Mouse (Mus musculus) embryonic facial prominence, embryonic 10.5 days (tissue): Measurements from ENCODE around the gene Fbxl15. TPM values are rescaled to one million over a fixed set of nuclear protein-coding genes. Genes with fewer than 3 reads are reported as not detected.

ENCODE experiments used
- DNase-seq: peaks from one replicate; pipeline ENCODE4 v3.0.0-alpha.2; 2017; ENCODE audit warnings: low spot score
- H3K27ac ChIP-seq: fragments of 300-500 bp; sonication (generic); replicated peaks from 2 replicates; pipeline ENCODE4 v1.5.1; 2016; ENCODE audit warnings: mild to moderate bottlenecking
- H3K27me3 ChIP-seq: fragments of 300-500 bp; sonication (generic); replicated peaks from 2 replicates; pipeline ENCODE4 v1.6.1; 2016; ENCODE audit warnings: low read depth, mild to moderate bottlenecking; ENCODE audit not compliant: poor library complexity, severe bottlenecking
- H3K36me3 ChIP-seq: fragments of 300-500 bp; sonication (generic); replicated peaks from 2 replicates; pipeline ENCODE4 v1.6.1; 2016; ENCODE audit warnings: mild to moderate bottlenecking, moderate library complexity
- H3K4me1 ChIP-seq: fragments of 300-500 bp; sonication (generic); 2 replicates; pipeline ENCODE4 v1.6.1; 2016
- H3K4me3 ChIP-seq: fragments of 300-500 bp; sonication (generic); 2 replicates; pipeline ENCODE4 v1.5.1; 2016; ENCODE audit warnings: mild to moderate bottlenecking, moderate library complexity
- H3K9me3 ChIP-seq: fragments of 300-500 bp; sonication (generic); 2 replicates; pipeline ENCODE4 v1.6.1; 2016; ENCODE audit warnings: mild to moderate bottlenecking
- WGBS: fragments of 180-500 bp; shearing (Covaris S2); methylation state at CpG from one replicate; pipeline ENCODE4 v1.1.7; 2016; 5-methylcytosine and 5-hydroxymethylcytosine counted together
- polyA plus RNA-seq: library from polyadenylated mRNA; unstranded; fragments of >200 nt; fragmentation: Nextera tagmentation; extraction: Ambion mirVana; gene quantifications from 2 replicates; pipeline ENCODE4 v1.2.1, GENCODE M21; 2016

Fbxl15 gene
- polyA plus RNA-seq, 1 experiment from 2014 or later: 17.1 TPM

DNA sequence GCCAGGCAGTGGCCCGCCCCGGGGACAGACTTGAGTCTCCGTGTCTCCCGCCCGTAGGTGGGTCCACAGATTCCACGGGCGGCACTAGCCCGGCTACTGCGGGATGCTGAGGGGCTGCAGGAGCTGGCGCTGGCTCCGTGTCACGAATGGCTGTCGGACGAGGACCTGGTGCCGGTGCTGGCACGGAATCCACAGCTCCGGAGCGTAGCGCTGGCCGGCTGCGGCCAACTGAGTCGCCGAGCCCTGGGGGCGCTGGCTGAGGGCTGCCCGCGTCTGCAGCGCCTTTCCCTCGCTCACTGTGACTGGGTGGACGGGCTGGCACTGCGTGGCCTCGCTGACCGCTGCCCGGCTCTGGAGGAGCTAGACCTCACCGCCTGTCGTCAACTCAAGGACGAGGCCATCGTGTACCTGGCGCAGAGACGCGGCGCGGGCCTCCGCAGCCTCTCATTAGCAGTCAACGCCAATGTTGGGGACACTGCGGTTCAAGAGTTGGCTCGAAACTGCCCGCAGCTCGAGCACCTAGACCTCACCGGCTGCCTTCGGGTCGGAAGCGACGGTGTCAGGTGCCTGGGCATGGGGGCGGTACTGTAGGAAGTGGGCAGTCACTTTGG lies 1.2 kb downstream of the Fbxl15 start:
- WGBS: 2% methylated on average over 54 of the region's 54 CpGs
- Histone ChIP-seq H3K4me1 (peaks cover 54% of the 10 kb centered on the region), H3K9me3 (no peaks in the 10 kb centered on the region), H3K27ac (peak overlapping the region; percentile 89), H3K27me3 (peaks cover 64% of the 10 kb centered on the region), H3K4me3 (peak overlapping the region; percentile 76), H3K36me3 (peaks cover 30% of the 10 kb centered on the region)
- no peak for DNase-seq

DNA sequence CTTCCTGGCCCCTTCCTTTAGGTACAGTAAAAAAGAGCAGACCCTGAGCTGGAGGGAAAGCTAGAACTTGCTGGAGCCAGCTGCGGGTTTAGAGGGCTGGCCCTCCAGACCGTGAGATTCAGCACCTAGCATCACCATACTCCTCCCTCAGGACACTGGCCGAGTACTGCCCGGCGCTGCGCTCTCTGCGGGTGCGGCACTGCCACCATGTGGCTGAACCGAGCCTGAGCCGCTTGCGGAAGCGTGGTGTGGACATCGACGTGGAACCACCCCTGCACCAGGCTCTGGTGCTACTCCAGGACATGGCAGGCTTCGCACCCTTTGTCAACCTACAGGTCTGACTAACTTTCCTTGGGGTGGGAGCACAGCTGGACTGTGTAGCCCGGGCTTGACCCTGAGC lies 2.0 kb downstream of the Fbxl15 start:
- peaks cover 56% of the 10 kb centered on the region for H3K27me3 ChIP-seq
- H3K4me3 ChIP-seq: peak overlapping the region; percentile 76; the same call in 1 of the 2 replicates
- H3K9me3 ChIP-seq: no peaks in the 10 kb centered on the region
- H3K4me1 ChIP-seq: peaks cover 54% of the 10 kb centered on the region
- H3K36me3 ChIP-seq: peaks cover 30% of the 10 kb centered on the region
- DNase-seq: peak; percentile 86
- 0 out of 2 replicates have a peak overlapping the region, but pooled peaks have one; percentile 4 for H3K27ac ChIP-seq
- WGBS: 7% methylated on average over 16 of the region's 16 CpGs

DNA sequence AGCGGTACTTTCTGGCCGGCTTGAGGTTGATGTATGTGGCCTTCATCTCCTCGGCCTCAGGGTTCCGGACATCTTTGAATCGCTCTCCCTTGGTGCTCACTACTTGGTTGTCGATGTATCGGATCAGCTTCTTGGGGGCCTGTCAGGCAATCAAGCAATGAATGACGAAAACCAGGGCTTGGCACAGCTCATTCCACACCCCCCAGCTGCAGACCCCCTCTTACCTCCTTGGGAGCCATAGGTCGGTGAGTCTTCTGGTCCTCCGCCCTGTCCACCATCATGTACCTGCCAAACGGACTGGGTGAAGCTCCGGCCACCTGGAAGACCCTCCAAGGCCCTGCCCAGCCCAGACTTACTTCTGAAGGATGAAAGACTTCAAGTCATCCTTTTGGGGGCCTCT lies 2.7 kb downstream of the Fbxl15 start:
- Histone ChIP-seq H3K36me3 (peaks cover 34% of the 10 kb centered on the region), H3K27me3 (peaks cover 49% of the 10 kb centered on the region), H3K9me3 (no peaks in the 10 kb centered on the region), H3K4me3 (no peak overlapping the region), H3K4me1 (peaks cover 54% of the 10 kb centered on the region), H3K27ac (no peak overlapping the region)
- no peak for DNase-seq
- 96% methylated on average over 12 of the region's 12 CpGs for WGBS

DNA sequence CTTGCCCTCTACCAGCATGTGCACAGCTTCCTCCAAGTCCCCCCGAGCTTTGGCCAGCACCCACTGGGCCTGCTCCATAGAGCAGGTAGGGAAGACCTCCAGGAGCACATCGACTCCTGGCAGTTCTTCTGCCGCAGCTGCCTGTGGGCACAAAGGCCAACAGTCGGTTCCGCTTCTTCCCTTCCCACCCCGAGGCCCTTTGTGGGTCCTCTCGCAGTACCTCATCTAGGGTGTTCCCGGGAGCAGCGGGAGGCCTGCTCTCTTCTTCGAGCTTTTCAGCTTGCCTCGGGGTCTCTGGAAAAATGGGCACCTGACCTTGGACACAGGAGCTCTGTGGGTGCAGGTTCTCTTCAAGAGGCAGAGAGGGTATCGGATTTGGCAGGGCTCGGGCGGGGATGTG lies 3.3 kb downstream of the Fbxl15 start:
- Histone ChIP-seq H3K27ac (no peak overlapping the region), H3K36me3 (peaks cover 38% of the 10 kb centered on the region), H3K4me1 (peaks cover 50% of the 10 kb centered on the region), H3K9me3 (no peaks in the 10 kb centered on the region), H3K27me3 (peaks cover 43% of the 10 kb centered on the region), H3K4me3 (0 out of 2 replicates have a peak overlapping the region, but pooled peaks have one; percentile 1)
- 90% methylated on average over 14 of the region's 14 CpGs for WGBS
- no peak for DNase-seq

DNA sequence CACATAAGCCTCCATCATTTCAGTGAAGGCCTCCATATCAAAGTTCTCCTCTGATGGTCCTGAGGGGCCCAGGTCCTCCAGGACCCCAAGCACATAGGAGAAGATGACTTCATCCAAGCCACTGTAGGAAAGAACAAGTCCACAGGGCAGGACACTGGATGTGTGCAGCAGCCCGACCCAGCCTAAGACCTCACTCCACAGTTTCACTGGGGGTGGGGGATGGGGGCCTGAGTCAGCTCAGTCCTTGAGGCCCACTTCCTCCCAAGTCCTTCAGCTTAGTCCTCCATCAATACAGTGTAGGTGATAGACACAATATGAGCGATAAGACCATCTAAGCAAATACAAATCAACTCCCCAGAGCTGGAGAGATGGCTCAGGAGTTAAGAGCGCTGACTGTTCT lies 4.0 kb downstream of the Fbxl15 start:
- peaks cover 44% of the 10 kb centered on the region for H3K4me1 ChIP-seq
- no peak for DNase-seq
- peaks cover 36% of the 10 kb centered on the region for H3K27me3 ChIP-seq
- H3K4me3 ChIP-seq: 0 out of 2 replicates have a peak overlapping the region, but pooled peaks have one; percentile 1
- peaks cover 38% of the 10 kb centered on the region for H3K36me3 ChIP-seq
- no peaks in the 10 kb centered on the region for H3K9me3 ChIP-seq
- WGBS: 79% methylated on average over 3 of the region's 3 CpGs
- no peak overlapping the region for H3K27ac ChIP-seq

DNA sequence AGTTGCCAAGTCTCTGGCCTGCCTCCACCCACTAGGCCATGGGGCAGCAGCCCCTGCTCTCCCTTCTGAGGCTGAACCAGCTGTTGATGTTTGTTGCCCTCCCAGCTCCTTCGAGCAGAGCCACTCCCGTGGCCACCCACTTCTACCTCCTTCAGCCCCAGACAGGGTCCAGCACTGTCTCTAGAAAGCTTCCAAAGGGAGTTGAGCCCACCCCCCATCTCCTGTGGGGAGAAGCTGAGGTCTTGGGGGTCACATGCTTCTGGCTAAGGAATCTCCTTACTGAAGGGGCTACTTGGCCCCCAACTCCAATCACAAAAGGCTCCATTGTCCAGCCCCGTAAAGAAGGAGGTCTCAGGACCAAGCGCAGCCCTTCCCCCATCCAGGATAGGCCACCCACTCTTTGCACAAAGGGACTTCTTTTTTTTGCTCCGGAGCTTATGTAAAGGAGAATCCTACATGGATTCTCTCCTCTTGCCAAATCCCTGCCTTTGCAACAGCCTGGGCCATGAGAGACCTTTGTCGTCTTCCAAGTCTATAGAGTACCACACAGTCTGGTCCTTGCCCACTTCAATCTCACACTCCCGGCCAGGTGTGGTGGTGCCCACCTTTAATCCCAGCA lies 4.8 kb downstream of the Fbxl15 start:
- H3K4me3 ChIP-seq: peak overlapping the region; percentile 28; the same call in 1 of the 2 replicates
- peaks cover 43% of the 10 kb centered on the region for H3K4me1 ChIP-seq
- no peak for DNase-seq
- 30% methylated on average over 7 of the region's 7 CpGs for WGBS
- peak overlapping the region; percentile 70 for H3K27ac ChIP-seq
- H3K9me3 ChIP-seq: no peaks in the 10 kb centered on the region
- peaks cover 38% of the 10 kb centered on the region for H3K36me3 ChIP-seq
- H3K27me3 ChIP-seq: peaks cover 28% of the 10 kb centered on the region

DNA sequence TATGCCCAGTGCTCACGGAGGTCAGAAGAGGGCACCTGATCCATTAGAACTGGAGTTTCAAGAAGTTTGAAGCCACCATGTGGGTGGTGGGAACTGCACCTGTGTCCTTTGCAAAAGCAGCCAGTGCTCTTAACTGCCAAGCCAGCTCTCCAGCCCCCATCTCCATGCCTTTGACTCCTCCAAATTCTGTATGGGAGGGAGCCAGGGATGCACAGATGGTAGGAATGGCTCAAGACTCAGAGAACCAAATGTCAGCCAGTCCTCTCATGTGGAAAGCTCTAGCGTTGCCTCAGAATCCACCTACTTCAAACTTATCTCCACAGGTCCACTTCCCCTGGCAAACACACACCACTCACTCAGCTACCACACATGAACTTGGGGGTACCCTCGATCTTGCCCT lies 5.9 kb downstream of the Fbxl15 start:
- H3K4me1 ChIP-seq: peaks cover 40% of the 10 kb centered on the region
- no peak overlapping the region for H3K27ac ChIP-seq
- DNase-seq: no peak
- peaks cover 38% of the 10 kb centered on the region for H3K36me3 ChIP-seq
- no peaks in the 10 kb centered on the region for H3K9me3 ChIP-seq
- H3K27me3 ChIP-seq: peaks cover 28% of the 10 kb centered on the region
- WGBS: 94% methylated on average over 3 of the region's 3 CpGs
- H3K4me3 ChIP-seq: no peak overlapping the region

DNA sequence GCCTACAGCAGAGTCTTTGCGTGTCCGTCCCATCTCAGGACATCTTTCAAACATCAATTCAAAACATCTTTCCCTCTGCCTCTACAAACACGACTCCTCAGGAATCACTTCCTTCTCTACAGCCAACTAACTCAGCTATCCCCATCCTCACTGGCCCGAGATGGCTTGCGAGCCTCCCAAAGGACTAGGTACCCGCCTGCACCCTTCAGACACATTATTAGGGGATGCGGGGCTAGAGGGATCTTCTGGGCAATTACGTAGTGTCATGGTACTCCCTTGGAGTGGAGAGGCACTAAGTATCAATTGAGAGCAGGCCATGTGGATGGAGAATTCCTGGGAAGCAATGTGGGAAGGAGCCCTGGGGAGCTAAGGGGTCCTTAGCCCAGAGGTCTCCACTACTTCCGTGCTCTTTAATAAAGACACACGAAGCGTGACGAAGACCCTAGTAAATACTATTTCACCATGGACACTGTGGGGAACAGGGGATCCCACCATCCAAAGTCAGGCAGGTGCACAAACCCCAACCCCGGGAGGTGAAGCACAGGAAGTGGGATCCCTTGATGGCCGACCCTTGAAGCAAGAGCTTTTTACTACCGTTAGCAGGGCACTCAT lies 9.8 kb downstream of the Fbxl15 start:
- 40% methylated on average over 15 of the region's 15 CpGs for WGBS
- Histone ChIP-seq H3K4me3 (peak overlapping the region; percentile 81), H3K4me1 (peaks cover 31% of the 10 kb centered on the region), H3K27me3 (peaks cover 7% of the 10 kb centered on the region; the same call in 1 of the 2 replicates), H3K9me3 (no peaks in the 10 kb centered on the region), H3K36me3 (peaks cover 9% of the 10 kb centered on the region; the same call in 1 of the 2 replicates), H3K27ac (peak overlapping the region; percentile 93)
- no peak for DNase-seq

DNA sequence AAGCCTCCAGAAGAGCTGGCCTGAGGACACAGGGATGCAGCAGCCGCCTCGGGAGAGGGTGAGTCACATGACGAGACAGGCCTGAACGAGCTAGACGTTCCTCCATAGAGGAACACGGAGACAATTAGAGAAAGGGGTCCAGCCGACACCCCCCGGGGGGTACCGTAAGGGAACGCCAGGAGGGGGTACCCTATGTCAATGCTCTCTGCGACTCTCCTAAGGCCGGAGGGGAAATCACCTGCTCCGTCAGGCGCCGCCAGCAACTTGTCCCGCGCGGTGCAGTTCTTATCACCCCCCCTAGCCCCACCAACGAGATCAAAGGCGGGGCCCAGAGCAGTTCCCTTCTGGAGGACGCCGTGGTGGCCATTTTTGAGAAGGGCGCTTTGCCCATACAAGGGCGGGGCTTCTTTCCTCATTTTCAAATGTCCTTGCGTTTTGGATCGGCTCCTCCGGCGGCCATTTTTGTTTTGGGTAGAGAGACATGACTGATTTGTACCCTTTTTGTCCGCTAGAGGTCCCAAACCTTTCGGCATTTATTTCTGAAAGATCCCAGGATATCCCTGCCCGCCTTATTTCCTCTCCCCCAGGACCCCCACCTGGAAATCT lies 10.4 kb downstream of the Fbxl15 start, which contains the start of gene Cuedc2:
TSS of gene Cuedc2 (minus strand) at position 372 of the 606 bp plus-strand sequence.
- H3K27me3 ChIP-seq: peaks cover 7% of the 10 kb centered on the region; the same call in 1 of the 2 replicates
- H3K4me3 ChIP-seq: peak within 1 kb of the TSS; percentile 81
- peaks cover 27% of the 10 kb centered on the region for H3K4me1 ChIP-seq
- H3K27ac ChIP-seq: peak within 1 kb of the TSS; percentile 93
- H3K9me3 ChIP-seq: no peaks in the 10 kb centered on the region
- peaks cover 9% of the 10 kb centered on the region; the same call in 1 of the 2 replicates for H3K36me3 ChIP-seq
- under 1% methylated on average over 31 of the region's 31 CpGs for WGBS
- peak; percentile 95 for DNase-seq

DNA sequence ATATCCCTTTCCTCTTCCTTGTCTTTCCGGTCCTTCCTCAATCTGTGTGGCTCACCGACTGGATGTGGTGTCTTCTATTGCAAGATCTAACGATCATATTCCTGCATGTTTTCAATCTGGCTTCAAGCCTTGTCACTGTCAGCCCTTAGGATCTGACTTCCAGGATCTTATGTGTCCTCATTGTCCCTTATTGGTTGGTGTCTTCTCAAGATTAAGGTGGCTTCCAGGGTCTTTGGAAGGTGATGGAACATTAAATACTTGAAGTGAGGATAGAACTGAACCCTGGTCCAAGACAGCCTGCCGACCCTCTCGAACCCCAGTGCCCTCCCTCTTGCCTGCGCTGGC lies 10.9 kb downstream of the Fbxl15 start:
- H3K36me3 ChIP-seq: peaks cover 9% of the 10 kb centered on the region; the same call in 1 of the 2 replicates
- H3K4me3 ChIP-seq: peak overlapping the region; percentile 81
- no peak for DNase-seq
- peaks cover 27% of the 10 kb centered on the region for H3K4me1 ChIP-seq
- peaks cover 11% of the 10 kb centered on the region for H3K27me3 ChIP-seq
- 56% methylated on average over 6 of the region's 6 CpGs for WGBS
- H3K27ac ChIP-seq: peak overlapping the region; percentile 63
- H3K9me3 ChIP-seq: no peaks in the 10 kb centered on the region

DNA sequence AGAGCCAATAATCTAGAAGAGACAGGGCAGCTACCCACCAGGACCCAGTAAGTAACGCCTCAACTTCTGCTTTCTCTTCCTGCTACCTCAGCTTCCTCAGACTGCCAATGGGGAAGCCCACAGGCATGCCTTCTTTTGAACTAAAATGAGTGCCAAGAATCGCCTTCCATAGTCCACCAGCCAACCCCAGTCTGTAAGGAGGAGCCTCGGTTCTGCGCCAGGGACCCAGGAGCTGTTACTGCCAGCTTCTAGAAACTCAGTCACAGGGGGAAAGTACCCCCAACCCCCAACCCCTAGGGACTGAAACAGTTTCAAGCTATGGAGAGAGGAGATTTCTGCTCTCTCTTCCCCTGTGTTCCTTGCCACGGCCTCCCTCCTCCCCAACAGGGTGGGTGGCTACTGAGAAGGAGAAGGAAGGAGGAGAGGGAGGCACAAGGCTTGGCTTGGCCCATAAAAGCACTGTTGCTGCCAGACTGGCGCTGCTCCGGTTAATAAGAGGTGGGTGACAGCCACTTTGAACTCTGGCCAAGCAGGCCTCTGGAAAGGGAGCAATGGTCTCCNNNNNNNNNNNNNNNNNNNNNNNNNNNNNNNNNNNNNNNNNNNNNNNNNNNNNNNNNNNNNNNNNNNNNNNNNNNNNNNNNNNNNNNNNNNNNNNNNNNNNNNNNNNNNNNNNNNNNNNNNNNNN lies 11.4 kb downstream of the Fbxl15 start:
- H3K9me3 ChIP-seq: no peaks in the 10 kb centered on the region
- 86% methylated on average over 7 of the region's 7 CpGs for WGBS
- H3K4me3 ChIP-seq: peak overlapping the region; percentile 81; the same call in 1 of the 2 replicates
- peaks cover 9% of the 10 kb centered on the region; the same call in 1 of the 2 replicates for H3K36me3 ChIP-seq
- peak overlapping the region; percentile 63 for H3K27ac ChIP-seq
- H3K4me1 ChIP-seq: peaks cover 27% of the 10 kb centered on the region
- DNase-seq: no peak
- H3K27me3 ChIP-seq: peaks cover 16% of the 10 kb centered on the region
